Mouse (Mus musculus): ENCODE results near the gene Tbcc. TPM values are rescaled to one million over a fixed set of nuclear protein-coding genes. Genes with fewer than 3 reads are reported as not detected.
A peak's percentile ranks its signal among the peaks of the same experiment; 100 is the strongest.

Gene Tbcc
- total RNA-seq, 2 experiments from 2014 or later, result 12.5 to 12.8 TPM

DNA sequence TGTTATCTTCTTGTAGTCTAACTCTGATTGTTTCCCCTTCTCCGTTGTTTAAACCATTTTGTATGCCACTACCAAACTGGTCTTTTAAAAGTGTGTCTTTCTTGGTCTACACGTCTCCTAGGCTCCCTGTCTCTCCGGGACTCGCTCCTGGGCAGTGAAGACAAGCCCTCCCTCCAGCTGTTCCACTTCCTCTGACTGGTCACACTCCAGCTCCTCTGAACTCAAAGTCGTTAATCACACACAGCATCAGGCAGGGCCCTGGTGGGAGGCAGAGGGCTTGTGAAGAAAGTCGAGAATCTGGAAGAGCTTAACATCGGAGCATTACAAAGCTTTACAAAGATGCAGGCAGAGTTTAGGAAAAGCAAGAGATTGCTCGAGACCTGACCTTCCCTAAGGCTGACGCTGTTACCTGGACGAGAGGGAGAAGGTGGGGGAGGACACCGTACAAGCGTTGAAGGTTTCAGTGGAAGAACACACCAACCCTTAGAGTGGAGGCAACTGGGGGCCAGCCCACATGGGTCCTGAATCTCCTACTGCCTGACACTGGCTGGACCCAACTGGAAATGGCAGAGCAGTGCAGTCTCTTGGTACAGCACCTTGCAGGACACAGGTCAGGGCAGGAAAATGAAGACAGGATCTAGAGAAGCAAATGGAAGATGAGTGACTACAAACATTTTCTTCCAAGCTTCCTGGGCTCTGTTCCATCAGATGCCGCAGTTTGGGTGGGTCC lies 6.9 kb downstream of the Tbcc start:
- no peak for ATAC-seq (replicated peaks; ENCODE audit: poor library complexity)

DNA sequence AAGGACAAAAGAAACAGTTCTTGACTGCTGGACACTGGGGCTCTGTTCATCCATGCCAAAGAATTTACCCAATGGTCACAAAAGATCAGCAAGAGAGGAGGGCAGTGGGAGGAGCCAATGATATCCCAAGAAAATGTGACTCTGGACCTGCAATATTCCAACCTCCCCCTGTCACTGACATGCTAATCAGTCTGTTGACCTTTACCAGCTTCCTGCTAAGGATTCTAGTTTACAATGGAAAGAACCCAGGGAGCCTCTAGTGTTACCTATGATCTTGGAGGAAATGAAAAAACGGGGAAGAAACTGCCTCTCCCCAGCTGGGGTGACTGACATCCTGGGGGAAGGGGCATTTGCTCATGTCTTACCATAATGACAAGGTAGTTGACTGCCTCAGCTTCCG lies 10.5 kb downstream of the Tbcc start:
- no peak for ATAC-seq (replicated peaks; ENCODE audit: poor library complexity)

DNA sequence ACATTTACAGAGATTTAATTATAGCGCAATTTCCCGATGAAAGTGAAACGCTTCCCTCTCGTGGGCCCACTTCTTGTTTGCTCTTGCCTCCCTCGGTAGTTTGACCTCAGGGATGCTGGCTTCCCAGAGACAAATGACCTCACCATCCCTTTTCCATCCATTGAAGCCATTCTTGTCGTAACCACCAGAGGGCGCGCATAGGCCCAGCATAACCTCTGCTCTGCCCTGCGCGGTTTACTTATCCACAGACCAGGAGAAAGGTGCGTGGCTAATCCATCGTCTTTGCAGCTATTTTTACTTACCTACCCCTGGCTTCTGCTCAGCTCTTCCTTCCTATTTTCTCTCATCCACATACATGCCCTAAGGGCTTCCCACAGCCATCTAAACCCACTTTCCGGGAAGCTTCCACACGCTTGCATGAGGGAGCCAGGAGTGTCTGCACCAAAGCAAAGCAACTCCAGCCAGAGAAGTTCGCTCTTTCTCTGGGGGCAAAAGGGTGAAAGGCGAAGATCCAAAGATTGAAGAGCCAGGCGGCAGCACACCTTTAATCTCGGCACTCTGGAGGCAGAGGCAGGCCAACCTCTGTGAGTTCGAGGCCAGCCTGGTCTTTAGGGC lies 13.5 kb downstream of the Tbcc start:
- ATAC-seq (replicated peaks; ENCODE audit: poor library complexity), result peak; percentile 98

DNA sequence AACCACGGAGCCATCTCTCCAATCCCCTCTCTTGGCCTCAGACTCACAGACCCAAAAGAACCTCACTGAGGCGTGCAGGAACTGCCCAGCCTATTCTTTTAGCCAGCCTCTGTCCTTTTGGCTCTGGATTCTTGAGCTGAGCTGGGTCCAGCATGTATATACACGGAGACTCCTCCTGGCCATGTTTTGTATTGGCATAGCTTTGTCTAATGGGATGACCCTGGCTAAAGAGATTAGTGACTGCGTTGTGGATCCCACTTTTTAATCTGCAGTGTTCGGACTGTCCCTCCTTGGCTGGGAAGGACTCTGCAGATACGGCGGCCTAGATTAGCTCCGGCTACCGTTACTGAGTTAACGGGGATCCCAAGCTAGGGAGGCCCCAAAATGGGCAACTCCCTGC lies 19.7 kb downstream of the Tbcc start, which contains the start of gene Prph2:
TSS of gene Prph2 (plus strand) at position 274 of the 400 bp plus-strand sequence.
- no peak for ATAC-seq (replicated peaks; ENCODE audit: poor library complexity)

DNA sequence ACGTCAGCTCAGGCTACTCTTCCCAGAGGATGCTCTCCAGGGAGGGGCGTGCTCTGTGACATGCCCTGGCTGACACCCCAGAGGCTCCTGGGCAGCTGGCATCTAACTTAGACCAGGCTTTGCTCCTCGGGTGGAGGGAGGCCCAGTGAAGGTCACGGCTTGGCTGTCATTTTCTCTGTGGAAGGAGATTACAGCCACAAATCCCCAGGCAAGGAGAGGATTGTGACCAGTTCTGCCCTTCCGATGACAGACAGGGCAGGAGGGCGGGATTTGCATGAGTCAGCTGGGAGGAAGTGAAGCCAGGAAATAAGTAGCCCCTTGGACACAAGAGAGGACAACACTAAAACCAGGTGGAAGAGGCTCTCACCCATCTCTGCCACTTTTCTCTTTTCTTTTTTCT lies 21.8 kb downstream of the Tbcc start:
- ATAC-seq (replicated peaks; ENCODE audit: poor library complexity), result no peak

DNA sequence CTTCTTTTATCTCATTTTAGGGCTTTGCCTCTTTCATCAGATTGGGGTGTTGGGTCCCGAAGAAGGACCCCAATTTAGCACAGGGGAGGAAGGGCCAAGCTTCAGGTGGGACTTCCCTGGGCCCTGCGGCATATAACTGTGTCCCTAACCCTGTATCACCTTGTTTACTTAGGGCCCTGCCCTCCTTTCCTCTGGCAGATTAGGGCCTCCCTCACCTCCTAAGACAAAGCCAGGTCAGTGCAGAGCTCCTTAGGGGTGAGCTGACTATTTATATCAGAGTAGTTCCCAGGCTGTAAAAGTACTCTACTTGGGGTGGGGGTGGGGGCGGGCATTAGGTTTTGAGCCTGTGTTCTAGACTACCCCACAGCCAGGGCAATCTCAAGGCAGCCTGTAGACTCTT lies 24.6 kb downstream of the Tbcc start:
- no peak for ATAC-seq (replicated peaks; ENCODE audit: poor library complexity)

DNA sequence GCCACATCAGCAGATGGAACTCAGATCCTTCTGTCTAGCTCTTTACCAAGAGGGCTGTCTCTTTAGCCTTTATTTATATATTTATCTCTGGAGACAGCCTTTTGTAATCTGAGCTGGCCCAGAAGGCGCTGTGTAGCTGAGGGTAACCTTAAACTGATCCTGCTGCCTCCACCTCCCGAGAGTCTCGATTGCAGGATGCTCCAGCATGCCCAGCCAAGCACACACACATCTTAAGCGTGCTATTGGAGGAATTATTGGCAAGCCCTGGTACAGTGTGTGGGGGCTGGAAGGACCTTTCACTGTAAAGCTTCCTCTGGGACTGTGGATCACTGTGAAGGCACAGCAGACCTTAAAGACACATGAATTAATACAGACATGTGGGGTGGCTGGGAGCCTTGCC lies 28.5 kb downstream of the Tbcc start:
- no peak for ATAC-seq (replicated peaks; ENCODE audit: poor library complexity)

DNA sequence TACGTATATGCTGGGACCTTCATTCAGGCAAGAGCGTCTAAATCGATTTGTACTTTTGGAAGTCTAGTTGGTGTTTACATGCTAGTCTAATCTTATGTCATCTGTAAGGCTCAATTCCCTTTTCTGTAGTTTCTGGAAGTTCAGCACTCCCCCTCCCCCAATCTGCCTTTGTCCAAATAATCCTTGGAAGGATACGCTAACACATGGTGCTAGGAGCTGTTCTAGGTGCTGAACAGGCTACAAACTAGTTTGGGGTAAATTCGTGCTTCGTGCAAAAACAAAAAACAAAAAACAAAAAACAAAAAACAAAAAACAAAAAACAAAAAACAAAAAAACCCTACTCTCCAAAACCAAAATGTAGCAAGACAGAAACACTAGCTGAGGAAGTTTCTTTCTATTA lies 30.4 kb downstream of the Tbcc start:
- ATAC-seq (replicated peaks; ENCODE audit: poor library complexity), result no peak

DNA sequence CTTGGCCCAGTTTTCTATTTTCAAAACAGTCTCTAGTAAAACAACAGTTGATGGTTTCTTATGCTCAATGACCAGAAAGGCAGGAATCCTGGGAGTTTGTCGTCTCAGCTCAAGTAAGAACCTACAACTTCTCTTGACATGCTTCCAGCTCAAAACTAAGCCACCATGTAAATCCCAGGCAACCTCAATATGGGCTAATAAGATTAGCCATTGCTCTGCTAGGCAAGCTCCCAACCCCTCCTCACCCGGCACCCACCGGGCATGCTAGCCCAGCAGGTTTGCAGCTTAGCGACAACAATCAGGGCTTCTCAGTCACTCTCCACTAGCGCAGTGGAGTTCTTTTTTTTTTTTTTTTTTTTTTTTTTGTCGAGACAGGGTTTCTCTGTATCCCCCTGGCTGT lies 35.7 kb downstream of the Tbcc start:
- no peak for ATAC-seq (replicated peaks; ENCODE audit: poor library complexity)

DNA sequence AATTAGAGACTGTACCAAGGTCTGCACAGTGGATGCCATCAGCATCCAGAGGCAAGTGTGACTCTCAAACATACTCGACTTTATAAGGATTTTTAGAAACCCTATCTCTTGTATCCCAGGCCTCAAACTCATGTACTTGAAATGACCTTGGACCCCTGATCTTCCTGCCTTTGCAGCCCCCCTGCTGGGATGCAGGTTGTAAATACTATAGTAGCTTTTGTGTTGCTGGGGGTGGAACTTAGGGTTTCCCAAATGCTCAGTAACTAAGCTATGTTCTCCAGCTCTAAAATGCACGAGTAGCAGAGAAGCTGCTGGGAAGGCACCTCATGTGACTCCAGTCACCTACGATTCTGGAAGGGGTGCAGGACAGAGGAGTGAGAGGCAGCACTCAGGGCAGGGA lies 36.5 kb downstream of the Tbcc start:
- no peak for ATAC-seq (replicated peaks; ENCODE audit: poor library complexity)

DNA sequence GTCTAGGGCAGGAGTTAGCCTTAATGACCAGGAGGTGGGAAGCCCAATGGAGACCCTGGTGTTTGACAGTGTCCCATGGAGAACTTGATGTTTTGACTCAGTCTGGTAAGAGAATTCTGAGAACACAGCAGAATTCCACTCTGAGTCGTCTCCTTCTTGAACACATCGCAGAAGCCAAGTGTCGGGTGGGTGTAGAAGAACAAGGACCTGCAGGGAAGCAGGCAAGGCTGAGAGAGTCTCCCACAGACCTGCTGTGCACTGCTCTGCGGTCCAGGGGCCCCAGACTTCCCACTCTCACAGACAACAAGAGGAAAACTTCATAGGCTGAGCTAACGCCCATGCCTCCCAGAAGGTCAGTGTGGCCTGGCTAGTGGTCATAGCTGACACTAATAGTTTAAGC lies 37.3 kb downstream of the Tbcc start:
- no peak for ATAC-seq (replicated peaks; ENCODE audit: poor library complexity)

DNA sequence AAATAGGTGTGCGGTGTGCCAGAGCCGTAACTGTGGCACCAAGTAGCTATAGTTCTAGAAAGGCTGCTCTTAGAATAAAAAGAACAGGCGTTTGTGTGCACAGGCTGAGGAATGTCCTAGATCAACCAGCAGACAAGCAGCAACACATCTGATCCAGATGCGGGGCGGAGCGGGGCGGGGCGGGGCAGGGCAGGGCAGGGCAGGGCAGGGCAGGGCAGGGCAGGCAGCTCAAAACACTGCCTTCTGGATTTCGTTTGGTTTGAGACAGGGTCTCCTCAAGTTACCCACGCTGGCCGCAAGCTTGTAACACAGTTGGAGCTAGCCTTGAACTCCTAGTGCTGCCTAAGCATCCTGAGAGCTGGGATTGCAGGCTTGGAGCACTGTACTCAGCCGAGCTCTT lies 38.8 kb downstream of the Tbcc start:
- no peak for ATAC-seq (replicated peaks; ENCODE audit: poor library complexity)

DNA sequence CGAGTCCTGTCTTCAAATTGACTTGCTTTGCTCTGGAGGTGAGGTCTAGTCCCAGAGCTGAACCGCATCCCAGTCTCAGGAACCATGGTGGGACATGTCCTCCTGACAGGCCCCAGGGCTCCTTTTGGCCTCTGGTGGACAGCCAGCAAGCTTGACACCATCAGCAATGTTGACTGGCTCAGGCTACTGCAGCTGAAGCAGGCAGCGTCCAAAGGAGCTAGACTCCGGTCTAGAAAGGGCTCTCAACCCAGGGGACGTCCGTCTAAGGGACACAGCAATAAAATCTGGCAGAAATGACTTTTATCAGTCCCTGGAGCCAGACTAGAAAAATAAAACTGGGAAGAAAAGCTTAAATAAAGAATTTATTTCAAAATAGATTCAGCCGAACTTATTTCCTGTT lies 39.4 kb downstream of the Tbcc start:
- ATAC-seq (replicated peaks; ENCODE audit: poor library complexity), result no peak

DNA sequence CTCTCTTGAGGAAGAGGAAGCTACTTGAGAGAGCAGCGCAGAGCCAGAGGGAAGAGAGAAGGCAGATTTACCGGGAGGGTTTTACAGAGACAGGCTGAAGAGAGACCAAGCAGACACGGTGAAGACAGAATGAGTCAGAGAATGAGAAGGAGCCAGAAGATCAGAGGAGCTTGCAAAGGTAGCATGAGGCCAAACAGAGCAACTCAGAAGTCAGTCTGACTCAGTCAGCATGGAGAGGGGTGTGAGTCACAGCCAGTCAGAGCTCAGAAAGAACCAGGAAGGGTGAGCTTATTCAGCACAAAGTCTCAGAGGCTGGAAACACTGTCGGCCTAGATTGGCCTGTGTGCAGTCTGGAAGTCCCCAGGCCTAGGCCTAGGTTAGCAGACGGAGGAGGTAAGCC lies 42.5 kb downstream of the Tbcc start:
- no peak for ATAC-seq (replicated peaks; ENCODE audit: poor library complexity)

DNA sequence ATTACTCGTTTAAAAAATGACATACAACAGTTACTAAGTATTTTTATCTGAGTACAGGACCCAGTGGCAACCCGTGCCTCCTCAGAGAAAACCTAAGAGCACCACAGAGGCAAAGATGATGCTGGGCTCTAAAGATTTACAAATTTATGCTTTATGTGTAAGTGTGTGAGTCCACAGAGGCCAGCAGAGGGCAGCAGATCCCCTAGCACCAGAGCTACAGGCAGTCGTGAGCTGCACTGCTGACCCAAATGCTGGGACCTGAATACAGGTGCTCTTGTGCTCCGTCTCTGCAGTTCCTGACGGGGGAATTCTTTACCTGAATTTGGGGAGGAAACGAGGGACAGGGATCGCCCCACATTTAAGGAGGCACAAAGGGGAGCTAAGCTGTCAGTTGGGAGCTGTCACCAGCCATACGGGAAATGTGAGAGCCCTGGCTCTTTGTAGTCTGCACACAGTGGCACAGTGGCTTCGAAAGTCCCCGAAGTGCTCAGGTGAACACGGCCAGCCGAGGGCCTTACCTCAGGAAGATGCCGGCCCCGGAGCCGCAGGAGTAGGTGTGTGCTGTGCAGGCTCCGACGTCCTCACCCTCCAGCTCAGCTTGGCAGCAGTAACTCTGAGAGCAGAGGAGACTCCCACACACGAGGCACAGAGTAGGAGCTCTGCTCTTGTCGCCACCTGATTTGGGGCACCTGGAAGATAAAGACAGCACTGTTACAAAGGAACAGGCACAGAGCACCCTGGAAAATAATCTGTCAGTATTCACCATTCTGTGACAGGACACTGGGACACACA lies 43.3 kb downstream of the Tbcc start:
- peak; percentile 85 for ATAC-seq (replicated peaks; ENCODE audit: poor library complexity)

DNA sequence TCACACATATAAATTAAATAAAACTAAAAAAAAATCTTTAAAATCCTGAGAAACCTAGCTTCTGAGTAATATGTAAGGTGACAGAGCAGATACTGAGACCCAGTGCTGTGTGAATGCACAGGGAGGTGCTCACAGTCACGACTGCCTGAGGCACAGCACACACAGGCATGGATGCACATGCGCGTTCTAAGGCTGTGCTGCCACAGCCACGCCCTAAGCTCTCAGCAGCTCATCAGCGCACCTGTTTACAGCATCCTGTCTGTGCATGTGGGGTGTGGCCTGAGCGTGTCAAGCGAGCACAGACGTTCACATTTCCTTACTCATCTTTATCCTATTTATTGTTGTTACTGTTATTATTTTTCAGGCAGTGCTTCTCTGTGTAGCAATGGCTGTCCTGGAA lies 50.0 kb downstream of the Tbcc start:
- no peak for ATAC-seq (replicated peaks; ENCODE audit: poor library complexity)

Other genes with a start within 250 kb of the Tbcc start
- 1.9 and 2.9 TPM in 2 replicates for gene Klc4, start 244.7 kb upstream of the Tbcc start, total RNA-seq (2015)
- 7.5 and 9.5 TPM in 2 replicates for gene Klc4, start 244.7 kb upstream of the Tbcc start, total RNA-seq (2017)
- 80.1 and 101 TPM in 2 replicates for gene Mrpl2, start 244.5 kb upstream of the Tbcc start, total RNA-seq (2015)
- 75.5 and 84.7 TPM in 2 replicates for gene Mrpl2, start 244.5 kb upstream of the Tbcc start, total RNA-seq (2017)
- 7.3 and 7.6 TPM in 2 replicates for gene Cul7, start 240.3 kb upstream of the Tbcc start, total RNA-seq (2015)
- gene Cul7, start 240.3 kb upstream of the Tbcc start, total RNA-seq (2017), result 9.1 and 14.3 TPM in 2 replicates
- gene Rrp36, start 216.3 kb upstream of the Tbcc start, total RNA-seq (2015), result 12.4 and 13.6 TPM in 2 replicates
- 70.4 and 89.7 TPM in 2 replicates for gene Rrp36, start 216.3 kb upstream of the Tbcc start, total RNA-seq (2017)
- 47.6 and 53.5 TPM in 2 replicates for gene Mea1, start 211.9 kb upstream of the Tbcc start, total RNA-seq (2015)
- 74.9 and 77.6 TPM in 2 replicates for gene Mea1, start 211.9 kb upstream of the Tbcc start, total RNA-seq (2017)
- gene Klhdc3, start 209.8 kb upstream of the Tbcc start, total RNA-seq (2015), result 36.4 and 40.8 TPM in 2 replicates
- gene Klhdc3, start 209.8 kb upstream of the Tbcc start, total RNA-seq (2017), result 26.3 and 27.8 TPM in 2 replicates
- 25.6 and 26.9 TPM in 2 replicates for gene Ppp2r5d, start 185.6 kb upstream of the Tbcc start, total RNA-seq (2015)
- 44.1 and 46.1 TPM in 2 replicates for gene Ppp2r5d, start 185.6 kb upstream of the Tbcc start, total RNA-seq (2017)
- gene Pex6, start 179.2 kb upstream of the Tbcc start, total RNA-seq (2015), result 7.8 and 10.2 TPM in 2 replicates
- gene Pex6, start 179.2 kb upstream of the Tbcc start, total RNA-seq (2017), result 11.3 TPM in 2 replicates
- gene Gnmt, start 161.5 kb upstream of the Tbcc start, total RNA-seq (2015), result not detected in 2 replicates
- not detected in 2 replicates for gene Gnmt, start 161.5 kb upstream of the Tbcc start, total RNA-seq (2017)
- gene Cnpy3, start 138.5 kb upstream of the Tbcc start, total RNA-seq (2015), result 30.6 and 34.3 TPM in 2 replicates
- gene Cnpy3, start 138.5 kb upstream of the Tbcc start, total RNA-seq (2017), result 101 and 102 TPM in 2 replicates
- gene Ptcra, start 127.0 kb upstream of the Tbcc start, total RNA-seq (2015), result 0.72 and 0.73 TPM in 2 replicates
- not detected in 2 replicates for gene Ptcra, start 127.0 kb upstream of the Tbcc start, total RNA-seq (2017)
- gene 2310039H08Rik, start 118.0 kb upstream of the Tbcc start, total RNA-seq (2015), result 27.3 and 28.5 TPM in 2 replicates
- 10.0 and 16.5 TPM in 2 replicates for gene 2310039H08Rik, start 118.0 kb upstream of the Tbcc start, total RNA-seq (2017)
- 113 and 123 TPM in 2 replicates for gene Rpl7l1, start 108.0 kb upstream of the Tbcc start, total RNA-seq (2015)
- gene Rpl7l1, start 108.0 kb upstream of the Tbcc start, total RNA-seq (2017), result 142 and 179 TPM in 2 replicates
- 20.9 and 26.1 TPM in 2 replicates for gene Bicral, start 32.2 kb upstream of the Tbcc start, total RNA-seq (2015)
- 16.2 and 20.3 TPM in 2 replicates for gene Bicral, start 32.2 kb upstream of the Tbcc start, total RNA-seq (2017)
- not detected in 2 replicates for gene Prph2, start 19.8 kb downstream of the Tbcc start, total RNA-seq (2015)
- gene Prph2, start 19.8 kb downstream of the Tbcc start, total RNA-seq (2017), result not detected in 2 replicates
- gene Ubr2, start 119.9 kb downstream of the Tbcc start, total RNA-seq (2015), result 37.8 and 39.0 TPM in 2 replicates
- gene Ubr2, start 119.9 kb downstream of the Tbcc start, total RNA-seq (2017), result 25.8 and 28.3 TPM in 2 replicates

Data from megakaryocyte progenitor cell, adult 5-6 weeks (primary cell).